Mouse (Mus musculus) liver, postnatal 0 days (tissue): ENCODE results near the gene Vwa3b. TPM values are rescaled to one million over a fixed set of nuclear protein-coding genes. Genes with fewer than 3 reads are reported as not detected.

ENCODE experiments used
- ATAC-seq: fragments of 200-750 bp; cut with Nextera tagmentation; 2 replicates; pipeline ENCODE4 v1.8.0; 2017; ENCODE audit warnings: mild to moderate bottlenecking, moderate library complexity
- DNase-seq: peaks from one replicate; pipeline ENCODE4 v3.0.0-alpha.2; 2016
- H3K27ac ChIP-seq: fragments of 300-500 bp; sonication (generic); 2 replicates; pipeline ENCODE4 v1.5.1; 2014; ENCODE audit warnings: antibody characterized with exemption, moderate library complexity, mild to moderate bottlenecking, low read depth
- H3K27me3 ChIP-seq: fragments of 300-500 bp; sonication (generic); 2 replicates; pipeline ENCODE4 v1.6.1; 2014; ENCODE audit warnings: low read length, control low read depth, mixed read lengths; ENCODE audit not compliant: insufficient read depth
- H3K36me3 ChIP-seq: fragments of 300-500 bp; sonication (generic); replicated peaks from 2 replicates; pipeline ENCODE4 v1.6.1; 2014; ENCODE audit warnings: mild to moderate bottlenecking, control low read depth, low read length, moderate library complexity, mixed read lengths; ENCODE audit not compliant: insufficient read depth
- H3K4me1 ChIP-seq: fragments of 300-500 bp; sonication (generic); 2 replicates; pipeline ENCODE4 v1.6.1; 2014; ENCODE audit warnings: antibody characterized with exemption, mild to moderate bottlenecking, control low read depth; ENCODE audit not compliant: insufficient read depth
- H3K4me2 ChIP-seq: fragments of 300-500 bp; sonication (generic); 2 replicates; pipeline ENCODE4 v1.6.1; 2014; ENCODE audit warnings: low read depth, mild to moderate bottlenecking, low read length, moderate library complexity, mixed read lengths
- H3K4me3 ChIP-seq: fragments of 300-500 bp; sonication (generic); 2 replicates; pipeline ENCODE4 v1.5.1; 2014; ENCODE audit warnings: low read depth, low read length
- H3K9ac ChIP-seq: fragments of 300-500 bp; sonication (generic); replicated peaks from 2 replicates; pipeline ENCODE4 v1.6.1; 2014; ENCODE audit warnings: mild to moderate bottlenecking, moderate library complexity
- H3K9me3 ChIP-seq: fragments of 300-500 bp; sonication (generic); 2 replicates; pipeline ENCODE4 v1.6.1; 2016; ENCODE audit warnings: mild to moderate bottlenecking, control low read depth, low read length, mixed read lengths
- CTCF ChIP-seq: sonication (generic); IDR thresholded peaks from 2 replicates; pipeline ENCODE4 v1.5.1; 2016; ENCODE audit warnings: antibody characterized with exemption, low read depth
- EP300 ChIP-seq: IDR thresholded peaks from 2 replicates; pipeline ENCODE4 v1.6.1; 2016; ENCODE audit warnings: antibody characterized with exemption, low read depth, mild to moderate bottlenecking
- WGBS: fragments of 180-500 bp; shearing (Covaris S2); extraction: QIAGEN DNeasy Blood & Tissue Kit; methylation state at CpG from one replicate; pipeline ENCODE4 v1.1.7; 2014; ENCODE audit not compliant: insufficient replicate concordance; 5-methylcytosine and 5-hydroxymethylcytosine counted together
- polyA plus RNA-seq: library from polyadenylated mRNA; unstranded; fragments of >200 nt; fragmentation: Nextera tagmentation; extraction: Ambion mirVana; gene quantifications from 2 replicates; pipeline ENCODE4 v1.2.1, GENCODE M21; 2015

Vwa3b gene
- polyA plus RNA-seq, 1 experiment from 2014 or later: 1.1 TPM

- no peak overlapping the region for H3K9ac ChIP-seq
- no peak for TF ChIP-seq EP300
- TF ChIP-seq CTCF: no peak
- ATAC-seq (no peak), DNase-seq (no peak)
- H3K9me3 ChIP-seq: no peaks in the 10 kb centered on the region
- no peak overlapping the region for H3K4me3 ChIP-seq
- no peak overlapping the region for H3K27ac ChIP-seq
- 0 out of 2 replicates have a peak, but pooled peaks cover 6% of the 10 kb centered on the region for H3K27me3 ChIP-seq
- 83% methylated on average over 5 of the region's 5 CpGs for WGBS
- no peak overlapping the region for H3K4me2 ChIP-seq
- H3K4me1 ChIP-seq: no peaks in the 10 kb centered on the region
- no peaks in the 10 kb centered on the region for H3K36me3 ChIP-seq
Measured at GRCm38 (mm10) chr1:37219593-37219992, 193.2 kb downstream of the Vwa3b start.

DNA sequence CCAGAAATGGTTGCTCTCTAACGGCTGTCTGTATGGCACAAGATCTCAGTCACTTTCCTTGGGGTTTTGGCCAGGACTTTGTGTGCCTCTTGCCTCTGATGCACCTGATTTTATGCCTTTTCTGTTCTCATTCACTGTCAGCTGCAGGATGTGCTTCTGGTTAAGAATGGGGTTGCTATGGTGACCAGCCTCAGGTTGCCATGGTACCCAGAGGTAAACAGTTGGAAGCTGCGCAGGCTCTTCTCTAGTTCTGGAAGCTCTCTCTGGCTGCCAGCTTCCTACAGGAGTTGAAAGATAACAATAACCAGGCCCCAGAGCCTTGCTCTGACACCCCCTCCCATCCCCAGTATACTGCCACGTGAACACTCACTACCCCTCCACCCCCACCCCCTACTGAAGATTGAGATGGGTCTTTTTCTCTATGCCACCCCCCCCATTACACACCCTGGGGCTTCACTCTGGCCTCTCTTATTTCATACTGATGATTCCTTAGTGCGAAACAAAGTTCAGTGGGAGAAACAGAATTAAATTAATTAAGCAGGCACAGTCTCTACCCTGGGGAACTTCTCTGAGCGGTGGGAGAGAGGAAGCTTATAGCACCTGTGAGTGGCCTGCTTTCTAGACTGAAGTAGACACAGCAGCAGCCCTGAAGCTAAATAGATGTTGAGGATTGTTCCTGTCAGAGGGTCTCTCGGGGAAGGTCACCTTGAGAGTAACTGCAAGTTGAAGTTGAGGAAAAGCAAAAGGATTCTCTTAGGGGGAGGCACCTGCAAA lies 193.9 kb downstream of the Vwa3b start:
- no peak for DNase-seq
- Histone ChIP-seq H3K9me3 (no peaks in the 10 kb centered on the region), H3K9ac (no peak overlapping the region), H3K27ac (no peak overlapping the region), H3K4me2 (no peak overlapping the region), H3K4me1 (no peaks in the 10 kb centered on the region), H3K4me3 (no peak overlapping the region), H3K27me3 (0 out of 2 replicates have a peak, but pooled peaks cover 6% of the 10 kb centered on the region), H3K36me3 (no peaks in the 10 kb centered on the region)
- TF ChIP-seq CTCF (no peak), EP300 (no peak)
- no peak for ATAC-seq
- WGBS: 46% methylated on average over 6 of the region's 6 CpGs

DNA sequence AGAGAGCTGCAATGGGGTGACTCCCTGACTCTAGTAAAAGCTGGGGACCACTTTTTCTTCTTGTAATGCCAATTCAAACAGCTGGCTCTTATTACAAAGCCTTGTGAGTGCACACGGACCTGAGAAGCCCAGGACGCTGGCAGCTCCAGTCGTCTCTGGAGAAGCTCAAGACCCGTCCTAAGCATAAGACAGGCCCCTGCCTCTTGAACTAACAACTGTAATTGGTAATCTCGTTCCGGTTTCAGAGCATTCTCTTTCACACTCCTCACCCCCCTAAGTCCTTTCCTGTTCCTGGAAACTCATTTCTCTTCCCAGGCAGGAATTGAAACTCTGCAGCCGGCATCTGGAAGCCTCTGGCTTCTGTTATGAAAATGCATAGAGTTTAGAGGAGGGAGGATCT lies 195.6 kb downstream of the Vwa3b start:
- Histone ChIP-seq H3K4me3 (no peak overlapping the region), H3K9ac (no peak overlapping the region), H3K36me3 (no peaks in the 10 kb centered on the region), H3K4me2 (no peak overlapping the region), H3K27ac (no peak overlapping the region), H3K4me1 (no peaks in the 10 kb centered on the region), H3K9me3 (no peaks in the 10 kb centered on the region), H3K27me3 (0 out of 2 replicates have a peak, but pooled peaks cover 6% of the 10 kb centered on the region)
- DNase-seq (no peak), ATAC-seq (no peak)
- 56% methylated on average over 7 of the region's 7 CpGs for WGBS
- TF ChIP-seq CTCF (no peak), EP300 (no peak)

DNA sequence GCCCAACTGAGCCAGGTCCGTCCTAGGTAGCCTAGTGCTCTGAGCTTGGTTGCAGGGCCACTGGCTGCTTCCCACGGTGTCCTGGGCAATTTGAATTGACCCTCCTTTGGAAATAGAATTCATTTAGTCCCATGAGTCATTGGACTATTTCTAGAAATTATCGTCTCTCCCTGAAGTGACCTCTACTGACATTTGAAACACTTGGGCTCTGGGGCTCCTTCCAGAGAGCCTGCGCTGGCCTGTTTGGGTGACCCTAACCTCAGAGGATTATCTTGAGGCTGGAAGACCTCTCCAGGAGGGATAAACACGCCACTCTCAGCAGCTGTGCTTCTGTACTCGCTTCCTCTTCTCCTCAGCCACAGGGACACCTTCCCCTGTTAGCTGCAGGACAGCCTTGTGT lies 204.0 kb downstream of the Vwa3b start:
- Histone ChIP-seq H3K4me1 (no peaks in the 10 kb centered on the region), H3K4me2 (no peak overlapping the region), H3K27me3 (no peaks in the 10 kb centered on the region), H3K9me3 (no peaks in the 10 kb centered on the region), H3K36me3 (no peaks in the 10 kb centered on the region), H3K4me3 (no peak overlapping the region), H3K9ac (no peak overlapping the region), H3K27ac (no peak overlapping the region)
- 62% methylated on average over 6 of the region's 6 CpGs for WGBS
- DNase-seq (no peak), ATAC-seq (no peak)
- TF ChIP-seq EP300: no peak
- TF ChIP-seq CTCF: no peak

- Histone ChIP-seq H3K36me3 (no peaks in the 10 kb centered on the region), H3K9ac (no peak overlapping the region), H3K9me3 (no peaks in the 10 kb centered on the region), H3K4me3 (no peak overlapping the region), H3K4me2 (no peak overlapping the region), H3K27me3 (no peaks in the 10 kb centered on the region), H3K4me1 (no peaks in the 10 kb centered on the region), H3K27ac (no peak overlapping the region)
- ATAC-seq (peak; percentile 78), DNase-seq (no peak)
- TF ChIP-seq CTCF (no peak), EP300 (no peak)
- 60% methylated on average over 6 of the region's 6 CpGs for WGBS
Measured at GRCm38 (mm10) chr1:37231295-37231701, 204.9 kb downstream of the Vwa3b start.

Other genes starting within 250 kb of the Vwa3b start
- 4.8 and 6.1 TPM in 2 replicates for gene Tmem131, start 82.9 kb upstream of the Vwa3b start, polyA plus RNA-seq
- gene Cnga3, start 187.8 kb downstream of the Vwa3b start, polyA plus RNA-seq: not detected in 2 replicates